Mouse (Mus musculus) C2C12 (cell line): Measurements from ENCODE around the gene Lbx1.

Experiments
- CTCF ChIP-seq: IDR thresholded peaks from one replicate; pipeline ENCODE4 v1.5.1; 2011; ENCODE audit not compliant: control insufficient read depth, insufficient read depth, insufficient read length
- MYOD1 ChIP-seq: IDR thresholded peaks from one replicate; pipeline ENCODE4 v1.6.1; 2011; ENCODE audit warnings: low read depth; ENCODE audit not compliant: control insufficient read depth, insufficient read length

DNA sequence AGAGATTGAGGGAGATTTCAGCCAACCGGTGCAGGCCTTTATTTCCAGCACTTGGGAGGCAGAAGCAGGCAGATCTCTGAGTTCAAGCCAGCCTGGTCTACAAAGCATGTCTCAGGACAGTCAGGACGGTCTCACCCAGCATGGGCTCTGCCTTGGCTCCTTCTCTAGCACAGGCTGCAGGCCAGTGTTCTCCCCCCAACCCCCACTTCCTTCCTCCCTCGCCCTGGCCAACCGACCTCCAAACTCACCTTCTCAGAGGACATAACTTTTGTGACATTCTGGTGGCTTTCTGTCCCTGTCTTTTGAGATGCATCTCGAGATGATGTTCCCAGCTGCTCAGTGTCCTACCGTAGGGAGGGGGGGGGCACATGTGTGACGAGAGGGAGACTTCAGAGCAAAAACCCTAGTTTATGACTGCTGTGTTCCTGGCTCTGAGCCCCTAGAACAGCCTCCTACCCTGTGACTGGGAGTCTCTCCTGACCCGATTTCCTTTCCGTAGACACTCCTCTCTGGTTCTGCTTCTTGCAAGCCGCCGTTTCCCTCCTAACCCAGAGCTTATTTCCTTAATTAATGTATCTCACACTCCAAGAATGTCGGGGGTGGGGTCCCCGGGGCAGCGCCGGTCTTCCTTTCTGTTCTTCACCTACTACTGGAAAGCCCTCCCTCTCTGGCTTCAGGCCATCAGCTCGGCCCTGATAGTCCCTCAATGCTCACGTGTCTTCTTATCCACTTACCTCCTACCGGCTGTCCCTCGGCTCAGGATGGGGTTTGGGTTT lies 27.8 kb downstream of the Lbx1 start:
- TF ChIP-seq MYOD1 (no peak), CTCF (no peak)
